Mouse (Mus musculus): ENCODE measurements around the gene Olfr202.
"Not testable (repeated sequence)": the region's sequence is repeated elsewhere in the genome, so short reads cannot be mapped to it uniquely, and the experiment has no call there.

Gene Olfr202

DNA sequence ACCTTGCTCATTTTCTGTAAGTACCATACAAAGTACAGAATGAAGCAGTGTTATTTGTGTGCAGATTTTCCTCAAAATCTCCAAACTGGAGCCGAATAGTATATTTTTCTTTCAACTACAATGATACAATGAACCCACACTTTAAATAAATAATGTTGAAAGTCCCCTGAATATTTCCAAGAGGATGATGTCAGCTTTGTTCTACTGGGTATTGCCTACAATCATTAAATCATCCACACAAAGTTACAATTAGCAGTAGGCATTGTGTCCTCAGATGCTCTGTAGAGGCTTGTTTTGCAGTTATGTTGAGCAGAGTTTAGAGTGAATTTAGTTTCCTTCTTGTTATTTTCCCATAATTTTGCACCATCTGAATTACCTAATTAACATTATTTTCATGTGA is at the start of gene Olfr202:
TSS of gene Olfr202 (minus strand) at position 101 of the 400 bp plus-strand sequence.
- in situ Hi-C loops (cut with MboI) = no loop called here

DNA sequence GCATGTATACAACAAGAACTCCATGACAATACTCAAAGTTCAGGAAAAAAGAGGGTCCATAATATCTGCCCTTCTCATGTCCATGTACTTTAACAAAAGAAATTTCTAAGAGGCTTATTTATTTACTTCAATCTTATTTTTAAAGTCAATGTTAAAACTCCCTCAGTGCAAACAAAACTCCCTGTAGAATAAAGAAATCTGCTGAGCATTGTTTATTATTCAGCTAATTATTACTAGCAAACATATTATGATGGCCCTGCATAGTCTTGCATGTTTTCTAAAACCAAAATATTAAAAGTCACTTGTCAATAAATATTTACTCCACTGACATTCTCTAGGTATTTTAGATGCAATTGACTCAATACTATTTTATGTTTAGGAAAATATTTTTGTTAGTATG is 44.4 kb upstream of the Olfr202 start, which contains the start of gene Olfr205:
TSS of gene Olfr205 (minus strand) at position 101 of the 400 bp plus-strand sequence.
- in situ Hi-C loops (cut with MboI) = no loop called here

- in situ Hi-C loops (cut with MboI) = not testable (repeated sequence)
Observed at GRCm38 (mm10) chr16:59323262-59323661, 36.7 kb upstream of the Olfr202 start.

DNA sequence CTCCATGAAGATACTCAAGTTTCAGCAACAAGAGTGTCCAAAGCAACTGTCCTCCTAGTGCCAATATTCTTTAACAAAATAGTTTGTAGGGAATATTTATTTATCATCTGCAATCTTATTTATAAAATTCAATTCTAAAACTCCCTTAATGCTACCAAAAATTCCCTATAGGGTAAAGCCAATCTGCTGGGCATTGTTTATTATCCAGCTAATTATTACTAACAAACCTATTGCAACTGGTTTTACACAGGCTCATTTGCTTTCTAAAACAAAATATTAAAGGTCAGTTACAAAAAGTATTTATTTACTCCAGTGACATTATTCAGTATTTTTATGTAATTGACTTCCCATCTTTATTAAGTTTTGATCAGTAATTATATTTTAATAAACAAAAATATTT is 31.6 kb upstream of the Olfr202 start, which contains the start of gene Olfr204:
TSS of gene Olfr204 (minus strand) at position 101 of the 400 bp plus-strand sequence.
- in situ Hi-C loops (cut with MboI) = no loop called here

GRCm38 (mm10) chr16:59298581-59298980 is 12.0 kb upstream of the Olfr202 start, which contains the start of gene Olfr203:
Gene Olfr203 (plus strand): TSS chr16:59298881.
- in situ Hi-C loops (cut with MboI) = no loop called here

DNA sequence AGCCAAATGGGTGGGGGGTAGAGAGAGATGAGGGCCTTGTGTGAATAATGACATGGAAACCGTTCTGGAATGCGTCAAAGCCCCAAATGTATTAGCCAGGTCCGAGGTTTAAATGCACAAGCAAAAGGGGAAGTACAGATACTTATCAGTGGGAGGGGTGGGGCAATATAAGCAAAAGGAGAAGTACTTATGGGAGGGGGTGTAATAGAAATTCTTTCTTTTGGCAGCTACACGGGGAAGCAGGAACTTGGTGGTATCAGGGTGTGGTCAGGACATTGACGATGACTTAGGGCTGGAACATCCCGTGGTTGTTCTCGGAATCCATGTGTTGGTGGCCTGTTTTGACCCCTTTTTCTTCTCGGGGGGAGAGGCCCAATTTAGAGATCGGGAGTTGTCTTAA is 983 bp upstream of the Olfr202 start:
- in situ Hi-C loops (cut with MboI) = not testable (repeated sequence)

GRCm38 (mm10) chr16:59283476-59283875 is 3.1 kb downstream of the Olfr202 start:
- in situ Hi-C loops (cut with MboI) = no loop called here

DNA sequence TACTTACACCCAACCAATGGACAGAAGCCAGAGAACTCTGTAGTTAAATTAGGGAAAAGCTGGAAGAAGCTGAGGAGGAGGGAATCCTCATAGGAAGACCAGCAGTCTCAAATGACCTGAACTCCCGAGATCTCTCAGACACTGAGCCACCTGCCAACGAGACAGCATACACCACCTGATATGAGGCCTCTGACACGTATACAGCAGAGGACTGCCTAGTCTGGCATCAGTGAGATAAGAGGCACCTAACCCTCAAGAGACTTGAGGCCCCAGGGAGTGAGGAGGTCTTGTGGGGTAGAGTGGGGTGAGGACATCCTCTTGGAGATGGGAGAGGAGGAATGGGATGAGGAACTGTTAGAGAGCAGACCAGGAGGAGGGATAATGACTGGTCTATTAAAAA is 6.1 kb downstream of the Olfr202 start:
- in situ Hi-C loops (cut with MboI) = no loop called here

DNA sequence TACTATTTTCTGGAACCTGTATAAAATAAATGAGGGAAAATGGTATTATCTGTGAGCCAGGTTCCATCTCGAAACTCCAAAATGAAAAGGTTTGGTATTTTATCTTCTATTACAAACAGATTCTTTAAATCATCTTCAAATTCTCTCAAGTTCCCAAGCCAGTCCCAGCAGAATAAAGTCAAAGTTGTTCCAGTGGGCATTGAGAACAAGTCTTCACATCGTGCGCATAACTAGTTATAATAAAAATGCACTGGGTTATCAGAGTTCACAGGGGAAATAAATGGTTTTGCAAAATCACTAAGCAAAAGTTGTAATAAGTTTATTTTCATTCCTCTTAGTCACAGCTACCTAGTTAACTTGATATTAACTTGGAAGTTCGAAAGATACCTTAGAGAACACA is 14.1 kb downstream of the Olfr202 start, which contains the start of gene Olfr201:
TSS of gene Olfr201 (minus strand) at position 101 of the 400 bp plus-strand sequence.
- in situ Hi-C loops (cut with MboI) = not testable (repeated sequence)

DNA sequence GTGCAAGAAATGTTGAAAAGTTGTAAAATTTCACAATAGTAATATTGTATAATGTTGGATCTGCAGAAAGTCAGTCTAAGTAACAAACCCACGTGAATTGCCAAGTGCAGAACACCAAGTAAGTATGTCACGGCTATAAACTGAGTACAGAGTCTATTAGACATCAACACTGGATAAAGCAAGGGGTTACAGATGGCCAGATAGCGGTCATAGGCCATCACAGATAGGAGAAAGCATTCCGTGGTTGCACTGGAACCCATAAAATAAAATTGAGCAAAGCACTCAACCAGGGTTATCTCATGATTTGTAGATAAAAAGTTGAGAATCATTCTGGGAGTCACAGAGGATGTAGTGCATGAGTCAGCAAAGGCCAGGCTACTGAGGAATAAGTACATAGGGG is 17.5 kb downstream of the Olfr202 start:
- in situ Hi-C loops (cut with MboI) = not testable (repeated sequence)

- in situ Hi-C loops (cut with MboI) = no loop called here
Observed at GRCm38 (mm10) chr16:59249684-59250083, 36.9 kb downstream of the Olfr202 start.
